Mouse (Mus musculus) heart, adult 2 months (tissue): ENCODE data around the gene Otos. TPM values are rescaled to one million over a fixed set of nuclear protein-coding genes. Genes with fewer than 3 reads are reported as not detected.

ENCODE experiments used
- DNase-seq, 2 experiments: peaks; one replicate each; pipeline ENCODE4 v3.0.0; 2021
- H3K27ac ChIP-seq: fragments of 200-600 bp; 2 replicates; pipeline ENCODE4 v1.8.1; 2022
- H3K27me3 ChIP-seq: fragments of 200-500 bp; 2 replicates; pipeline ENCODE4 v1.6.1; 2012; ENCODE audit warnings: mild to moderate bottlenecking, low read length, inconsistent platforms, mixed read lengths; ENCODE audit not compliant: control insufficient read depth, insufficient read depth
- H3K36me3 ChIP-seq: fragments of 200-500 bp; 2 replicates; pipeline ENCODE4 v1.6.1; 2012; ENCODE audit warnings: low read length, inconsistent platforms; ENCODE audit not compliant: control insufficient read depth, insufficient read depth
- H3K4me1 ChIP-seq: fragments of 200-500 bp; 2 replicates; pipeline ENCODE4 v1.6.1; 2011; ENCODE audit warnings: low read length; ENCODE audit not compliant: control insufficient read depth, insufficient read depth
- H3K4me3 ChIP-seq: fragments of 200-600 bp; 2 replicates; pipeline ENCODE4 v1.8.1; 2022
- H3K79me2 ChIP-seq: fragments of 200-500 bp; replicated peaks from 2 replicates; pipeline ENCODE4 v1.6.1; 2012; ENCODE audit warnings: mild to moderate bottlenecking, inconsistent platforms, low read length, moderate library complexity, mixed read lengths; ENCODE audit not compliant: control insufficient read depth, insufficient read depth
- H3K9ac ChIP-seq: fragments of 200-500 bp; 2 replicates; pipeline ENCODE4 v1.6.1; 2012; ENCODE audit warnings: low read depth, mild to moderate bottlenecking, control low read depth, inconsistent platforms, low read length, mixed read lengths
- CTCF ChIP-seq: fragments of 200-600 bp; IDR thresholded peaks from 2 replicates; pipeline ENCODE4 v1.8.1; 2022; ENCODE audit warnings: antibody characterized with exemption, mild to moderate bottlenecking, moderate library complexity
- EP300 ChIP-seq: fragments of 200-500 bp; IDR thresholded peaks from 2 replicates; pipeline ENCODE4 v1.6.1; 2011; ENCODE audit warnings: low read depth, low read length, control low read depth; ENCODE audit not compliant: insufficient read depth
- POLR2A ChIP-seq: fragments of 200-500 bp; IDR thresholded peaks from 2 replicates; pipeline ENCODE4 v1.6.1; 2011; ENCODE audit warnings: mild to moderate bottlenecking, low read depth, low read length, control low read depth; ENCODE audit not compliant: insufficient read depth
- WGBS: fragments of 180-500 bp; shearing (Covaris S2); methylation state at CpG from one replicate; pipeline ENCODE4 v1.1.7; 2018; 5-methylcytosine and 5-hydroxymethylcytosine counted together
- intact Hi-C: fragments of 180-260 bp; cut with DNase I; formaldehyde crosslinking; loops from one replicate; pipeline ENCODE4 v1.15.1; 2025
- polyA plus RNA-seq: library from polyadenylated mRNA; depleted of rRNA; stranded (reverse); fragments of >200 nt; gene quantifications from 2 replicates; pipeline ENCODE4 v1.2.3, GENCODE M21; 2012
- total RNA-seq, 2 experiments: library from RNA; stranded (reverse); gene quantifications; 2 replicates each; pipeline ENCODE4 v1.2.3; 2021

Gene Otos
- total and polyA plus RNA-seq, 3 experiments = not detected

GRCm38 (mm10) chr1:92680668-92681603 is 32.3 kb upstream of the Otos start:
- H3K27me3 ChIP-seq = no peaks in the 10 kb centered on the region
- intact Hi-C loops = no loop called here
- no peak overlapping the region for H3K4me3 ChIP-seq
- WGBS = 51% methylated on average over 16 of the region's 16 CpGs
- no peak overlapping the region for H3K27ac ChIP-seq
- H3K79me2 ChIP-seq = no peaks in the 10 kb centered on the region
- TF ChIP-seq CTCF = peak; percentile 16; the same call in 1 of the 2 replicates
- no peak for TF ChIP-seq POLR2A
- H3K9ac ChIP-seq = no peak overlapping the region
- H3K36me3 ChIP-seq = no peaks in the 10 kb centered on the region
- H3K4me1 ChIP-seq = no peaks in the 10 kb centered on the region
- no peak for DNase-seq

- Histone ChIP-seq H3K4me3 (no peak overlapping the region), H3K4me1 (no peaks in the 10 kb centered on the region), H3K36me3 (no peaks in the 10 kb centered on the region), H3K27me3 (no peaks in the 10 kb centered on the region), H3K79me2 (no peaks in the 10 kb centered on the region), H3K9ac (no peak overlapping the region), H3K27ac (no peak overlapping the region)
- no peak for TF ChIP-seq CTCF
- TF ChIP-seq EP300 = no peak
- TF ChIP-seq POLR2A = no peak
- intact Hi-C loops = no loop called here
- WGBS = 81% methylated on average over 5 of the region's 5 CpGs
- no peak for DNase-seq
Observed at GRCm38 (mm10) chr1:92678757-92679156, 30.1 kb upstream of the Otos start.

GRCm38 (mm10) chr1:92676676-92676975 is 28.0 kb upstream of the Otos start:
- intact Hi-C loops = no loop called here
- H3K27me3 ChIP-seq = no peaks in the 10 kb centered on the region
- 72% methylated on average over 3 of the region's 3 CpGs for WGBS
- no peak overlapping the region for H3K9ac ChIP-seq
- no peaks in the 10 kb centered on the region for H3K4me1 ChIP-seq
- no peaks in the 10 kb centered on the region for H3K36me3 ChIP-seq
- H3K4me3 ChIP-seq = no peak overlapping the region
- no peaks in the 10 kb centered on the region for H3K79me2 ChIP-seq
- no peak overlapping the region for H3K27ac ChIP-seq
- TF ChIP-seq EP300 = no peak
- TF ChIP-seq CTCF = no peak
- TF ChIP-seq POLR2A = no peak
- DNase-seq = no peak

- 56% methylated on average over 10 of the region's 10 CpGs for WGBS
- H3K27ac ChIP-seq = no peak overlapping the region
- H3K27me3 ChIP-seq = no peaks in the 10 kb centered on the region
- H3K9ac ChIP-seq = no peak overlapping the region
- no peak for DNase-seq
- TF ChIP-seq CTCF = no peak
- TF ChIP-seq EP300 = no peak
- TF ChIP-seq POLR2A = no peak
- H3K79me2 ChIP-seq = no peaks in the 10 kb centered on the region
- intact Hi-C loops = no loop called here
- no peaks in the 10 kb centered on the region for H3K36me3 ChIP-seq
- no peak overlapping the region for H3K4me3 ChIP-seq
- H3K4me1 ChIP-seq = no peaks in the 10 kb centered on the region
Observed at GRCm38 (mm10) chr1:92675932-92676675, 27.5 kb upstream of the Otos start.

- Histone ChIP-seq H3K4me1 (no peaks in the 10 kb centered on the region), H3K79me2 (no peaks in the 10 kb centered on the region), H3K27me3 (no peaks in the 10 kb centered on the region), H3K4me3 (no peak overlapping the region), H3K36me3 (no peaks in the 10 kb centered on the region), H3K27ac (no peak overlapping the region), H3K9ac (no peak overlapping the region)
- TF ChIP-seq CTCF (no peak), POLR2A (no peak), EP300 (no peak)
- intact Hi-C loops = no loop called here
- DNase-seq = no peak
- WGBS = 76% methylated on average over 5 of the region's 5 CpGs
Observed at GRCm38 (mm10) chr1:92673258-92673782, 24.7 kb upstream of the Otos start.

- Histone ChIP-seq H3K27me3 (no peaks in the 10 kb centered on the region), H3K4me1 (no peaks in the 10 kb centered on the region), H3K4me3 (no peak overlapping the region), H3K9ac (no peak overlapping the region), H3K36me3 (no peaks in the 10 kb centered on the region), H3K27ac (no peak overlapping the region), H3K79me2 (no peaks in the 10 kb centered on the region)
- TF ChIP-seq EP300 = no peak
- intact Hi-C loops = no loop called here
- no peak for DNase-seq
- 69% methylated on average over 4 of the region's 4 CpGs for WGBS
Observed at GRCm38 (mm10) chr1:92671326-92671725, 22.7 kb upstream of the Otos start.
